Mouse (Mus musculus) midbrain, postnatal 0 days (tissue): Measurements from ENCODE around the gene Ubash3b. TPM values are rescaled to one million over a fixed set of nuclear protein-coding genes. Genes with fewer than 3 reads are reported as not detected.

Experiments
- ATAC-seq: fragments of 200-750 bp; cut with Nextera tagmentation; 2 replicates; pipeline ENCODE4 v1.8.0; 2017; ENCODE audit warnings: moderate number of reproducible peaks, mild to moderate bottlenecking, moderate TSS enrichment, moderate library complexity; ENCODE audit not compliant: low FRiP score
- DNase-seq: peaks from one replicate; pipeline ENCODE4 v3.0.0-alpha.2; 2015; ENCODE audit warnings: low spot score
- H3K27ac ChIP-seq: fragments of 300-500 bp; sonication (generic); 2 replicates; pipeline ENCODE4 v1.5.1; 2014; ENCODE audit warnings: low read depth, mild to moderate bottlenecking, low read length, mixed read lengths
- H3K27me3 ChIP-seq: fragments of 300-500 bp; sonication (generic); 2 replicates; pipeline ENCODE4 v1.6.1; 2014; ENCODE audit warnings: low read length, control low read depth, mixed read lengths; ENCODE audit not compliant: insufficient read depth
- H3K36me3 ChIP-seq: fragments of 300-500 bp; sonication (generic); 2 replicates; pipeline ENCODE4 v1.6.1; 2014; ENCODE audit warnings: low read length, control low read depth, mixed read lengths; ENCODE audit not compliant: insufficient read depth
- H3K4me1 ChIP-seq: fragments of 300-500 bp; sonication (generic); 2 replicates; pipeline ENCODE4 v1.6.1; 2014; ENCODE audit warnings: mild to moderate bottlenecking, control low read depth, antibody characterized with exemption, low read length, mixed read lengths; ENCODE audit not compliant: insufficient read depth
- H3K4me2 ChIP-seq: fragments of 300-500 bp; sonication (generic); 2 replicates; pipeline ENCODE4 v1.6.1; 2014; ENCODE audit warnings: low read depth, mild to moderate bottlenecking, low read length, mixed read lengths; ENCODE audit not compliant: poor library complexity, severe bottlenecking
- H3K4me3 ChIP-seq: fragments of 300-500 bp; sonication (generic); 2 replicates; pipeline ENCODE4 v1.5.1; 2014; ENCODE audit warnings: low read depth, mild to moderate bottlenecking, low read length, moderate library complexity
- H3K9ac ChIP-seq: fragments of 300-500 bp; sonication (generic); replicated peaks from 2 replicates; pipeline ENCODE4 v1.6.1; 2014; ENCODE audit warnings: mild to moderate bottlenecking, low read length, moderate library complexity, mixed read lengths; ENCODE audit not compliant: poor library complexity, severe bottlenecking
- H3K9me3 ChIP-seq: fragments of 300-500 bp; sonication (generic); 2 replicates; pipeline ENCODE4 v1.6.1; 2016; ENCODE audit warnings: low read length, control low read depth
- CTCF ChIP-seq: IDR thresholded peaks from 2 replicates; pipeline ENCODE4 v1.5.1; 2016; ENCODE audit warnings: antibody characterized with exemption, mild to moderate bottlenecking
- WGBS: fragments of 180-500 bp; shearing (Covaris S2); extraction: QIAGEN DNeasy Blood & Tissue Kit; methylation state at CpG from one replicate; pipeline ENCODE4 v1.1.7; 2014; 5-methylcytosine and 5-hydroxymethylcytosine counted together
- polyA plus RNA-seq: library from polyadenylated mRNA; unstranded; fragments of >200 nt; fragmentation: Nextera tagmentation; extraction: Ambion mirVana; gene quantifications from 2 replicates; pipeline ENCODE4 v1.2.1, GENCODE M21; 2015
- total RNA-seq: library from RNA; depleted of rRNA; stranded (reverse); fragments of >200 nt; gene quantifications from 2 replicates; pipeline ENCODE4 v1.2.3, GENCODE M21; 2014

Gene Ubash3b
- total and polyA plus RNA-seq, 2 experiments from 2014 or later = 23.1 to 32.3 TPM

GRCm38 (mm10) chr9:41105201-41105643, 56.3 kb downstream of the Ubash3b start:
- no peak for TF ChIP-seq CTCF
- no peak for DNase-seq
- 56% methylated on average over 7 of the region's 7 CpGs for WGBS

GRCm38 (mm10) chr9:41103722-41104121, 57.8 kb downstream of the Ubash3b start:
- no peaks in the 10 kb centered on the region for H3K4me1 ChIP-seq
- H3K9me3 ChIP-seq = no peaks in the 10 kb centered on the region
- H3K4me2 ChIP-seq = no peak overlapping the region
- no peak overlapping the region for H3K9ac ChIP-seq
- no peak for TF ChIP-seq CTCF
- H3K27ac ChIP-seq = no peak overlapping the region
- no peak overlapping the region for H3K4me3 ChIP-seq
- no peak for DNase-seq
- 95% methylated on average over 8 of the region's 8 CpGs for WGBS
- H3K27me3 ChIP-seq = no peaks in the 10 kb centered on the region
- no peaks in the 10 kb centered on the region for H3K36me3 ChIP-seq
- no peak for ATAC-seq

More at GRCm38 (mm10) chr9:41105201-41105643, 56.3 kb downstream of the Ubash3b start:
- no peak for ATAC-seq
- Histone ChIP-seq H3K36me3 (no peaks in the 10 kb centered on the region), H3K27me3 (no peaks in the 10 kb centered on the region), H3K9ac (no peak overlapping the region), H3K27ac (no peak overlapping the region), H3K4me1 (no peaks in the 10 kb centered on the region), H3K4me2 (no peak overlapping the region), H3K9me3 (no peaks in the 10 kb centered on the region), H3K4me3 (no peak overlapping the region)

GRCm38 (mm10) chr9:41102613-41103012, 58.9 kb downstream of the Ubash3b start:
- H3K9ac ChIP-seq = no peak overlapping the region
- H3K4me2 ChIP-seq = no peak overlapping the region
- TF ChIP-seq CTCF = no peak
- no peaks in the 10 kb centered on the region for H3K9me3 ChIP-seq
- H3K36me3 ChIP-seq = no peaks in the 10 kb centered on the region
- no peak overlapping the region for H3K4me3 ChIP-seq
- no peak overlapping the region for H3K27ac ChIP-seq
- H3K27me3 ChIP-seq = no peaks in the 10 kb centered on the region
- DNase-seq = no peak
- no peaks in the 10 kb centered on the region for H3K4me1 ChIP-seq
- 81% methylated on average over 10 of the region's 10 CpGs for WGBS
- ATAC-seq = no peak

GRCm38 (mm10) chr9:41099897-41100296, 61.6 kb downstream of the Ubash3b start:
- no peak overlapping the region for H3K4me2 ChIP-seq
- peak overlapping the region; percentile 43; the same call in 1 of the 2 replicates for H3K27ac ChIP-seq
- 72% methylated on average over 8 of the region's 8 CpGs for WGBS
- TF ChIP-seq CTCF = no peak
- H3K9ac ChIP-seq = no peak overlapping the region
- H3K36me3 ChIP-seq = no peaks in the 10 kb centered on the region
- no peak for DNase-seq
- H3K9me3 ChIP-seq = no peaks in the 10 kb centered on the region
- no peak overlapping the region for H3K4me3 ChIP-seq
- no peak for ATAC-seq
- H3K4me1 ChIP-seq = no peaks in the 10 kb centered on the region
- H3K27me3 ChIP-seq = no peaks in the 10 kb centered on the region

- Histone ChIP-seq H3K27me3 (no peaks in the 10 kb centered on the region), H3K27ac (no peak overlapping the region), H3K4me2 (no peak overlapping the region), H3K4me3 (no peak overlapping the region), H3K4me1 (no peaks in the 10 kb centered on the region), H3K9ac (no peak overlapping the region), H3K36me3 (no peaks in the 10 kb centered on the region), H3K9me3 (no peaks in the 10 kb centered on the region)
- 66% methylated on average over 5 of the region's 5 CpGs for WGBS
- DNase-seq = no peak
- no peak for ATAC-seq
- TF ChIP-seq CTCF = no peak
Observed at GRCm38 (mm10) chr9:41099067-41099466, 62.4 kb downstream of the Ubash3b start.

GRCm38 (mm10) chr9:41098065-41098464, 63.4 kb downstream of the Ubash3b start:
- DNase-seq (no peak), ATAC-seq (no peak)
- no peak overlapping the region for H3K4me2 ChIP-seq
- no peak overlapping the region for H3K4me3 ChIP-seq
- H3K4me1 ChIP-seq = no peaks in the 10 kb centered on the region
- WGBS = 93% methylated on average over 6 of the region's 6 CpGs
- no peak overlapping the region for H3K27ac ChIP-seq
- H3K27me3 ChIP-seq = no peaks in the 10 kb centered on the region
- no peak overlapping the region for H3K9ac ChIP-seq
- H3K36me3 ChIP-seq = no peaks in the 10 kb centered on the region
- no peaks in the 10 kb centered on the region for H3K9me3 ChIP-seq
- no peak for TF ChIP-seq CTCF
